Mouse (Mus musculus): ENCODE data around the gene Anks6.

GRCm38 (mm10) chr4:47015156-47015555 lies 42.1 kb downstream of the Anks6 start:
- TF ChIP-seq CTCF (IDR thresholded peaks at IDR 0.05; ENCODE audit: low read depth, low read length) (no peak), POLR2A (IDR thresholded peaks at IDR 0.05; ENCODE audit: insufficient read depth, low read length) (no peak)
